Mouse (Mus musculus): ENCODE results near the gene Lsg1.

DNA sequence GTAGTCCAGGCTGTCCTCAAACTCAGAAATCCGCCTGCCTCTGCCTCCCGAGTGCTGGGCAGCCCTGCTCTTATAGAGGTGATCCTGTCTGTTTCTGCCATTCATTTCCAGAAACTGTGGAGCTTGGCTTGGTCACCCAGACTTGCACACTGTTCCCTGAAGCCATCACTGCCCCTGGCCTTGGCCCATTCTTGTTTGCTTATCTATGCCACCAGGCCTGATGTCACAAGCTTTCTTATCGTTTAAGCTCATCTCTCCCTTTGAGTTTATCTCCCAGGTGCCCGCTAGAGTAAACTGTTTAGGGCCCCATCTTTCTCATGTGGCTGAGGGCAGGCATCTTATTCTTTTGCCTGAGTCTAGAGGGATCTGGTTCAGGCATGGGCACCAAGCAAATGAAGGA, 42.7 kb downstream of the Lsg1 start:
- TF ChIP-seq CTCF (IDR thresholded peaks at IDR 0.05; ENCODE audit: low read depth) (no peak), EP300 (optimal IDR thresholded peaks at IDR 0.05) (no peak)

All from stomach, postnatal 0 days (tissue).